Mouse (Mus musculus): ENCODE measurements around the gene Ppp1r27. TPM values are rescaled to one million over a fixed set of nuclear protein-coding genes. Genes with fewer than 3 reads are reported as not detected.
A peak's percentile ranks its signal among the peaks of the same experiment; 100 is the strongest.

The Ppp1r27 gene
- total and polyA plus RNA-seq, 2 experiments, result 0.28 TPM; not detected in 1

DNA sequence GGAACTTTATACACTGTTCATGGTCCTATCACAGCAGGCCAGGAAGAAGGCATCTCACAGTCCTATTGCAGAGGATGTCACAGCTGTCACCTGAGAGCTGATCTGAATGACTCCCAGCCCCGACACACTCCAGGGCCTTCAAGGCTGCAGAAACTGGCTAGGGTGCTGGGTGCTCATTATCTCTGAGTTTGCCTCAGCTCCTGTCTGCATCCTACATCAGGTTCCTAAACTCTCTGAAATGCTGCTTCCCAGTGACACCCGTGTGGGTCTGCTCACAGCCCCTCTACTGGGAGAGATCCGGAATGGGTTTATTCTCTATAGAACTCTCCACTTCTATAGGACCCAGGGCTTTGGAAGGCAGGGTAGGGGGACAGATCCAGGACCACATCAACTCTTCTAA, 2.7 kb downstream of the Ppp1r27 start:
- Histone ChIP-seq H3K4me3 (ENCODE audit: insufficient read depth, low read depth, low read length) (no peak overlapping the region), H3K27ac (replicated peaks; ENCODE audit: insufficient read depth, low read depth, low read length) (no peak overlapping the region; the same call in 1 of the 2 replicates), H3K79me2 (ENCODE audit: control insufficient read depth, insufficient read depth, low read length) (no peaks in the 10 kb centered on the region; the same call in 1 of the 2 replicates), H3K27me3 (ENCODE audit: control insufficient read depth, insufficient read depth, low read length) (no peaks in the 10 kb centered on the region), H3K9ac (ENCODE audit: low read depth, low read length) (no peak overlapping the region; the same call in 1 of the 2 replicates), H3K4me1 (ENCODE audit: control insufficient read depth, insufficient read depth, low read length) (peaks cover 14% of the 10 kb centered on the region), H3K36me3 (ENCODE audit: control insufficient read depth, insufficient read depth, low read length) (no peaks in the 10 kb centered on the region)
- TF ChIP-seq CTCF (IDR thresholded peaks at IDR 0.05; ENCODE audit: low read depth, low read length) (no peak), POLR2A (IDR thresholded peaks at IDR 0.05; ENCODE audit: extremely low read depth, insufficient read depth, low read length) (no peak)
- no peak for DNase-seq (ENCODE audit: extremely low read depth, low read depth, low spot score)
- WGBS, result 66% methylated on average over 3 of the region's 3 CpGs

GRCm38 (mm10) chr11:120547469-120547868, 3.5 kb downstream of the Ppp1r27 start:
- Histone ChIP-seq H3K36me3 (ENCODE audit: control insufficient read depth, insufficient read depth, low read length) (no peaks in the 10 kb centered on the region), H3K27ac (replicated peaks; ENCODE audit: insufficient read depth, low read depth, low read length) (no peak overlapping the region), H3K27me3 (ENCODE audit: control insufficient read depth, insufficient read depth, low read length) (no peaks in the 10 kb centered on the region), H3K9ac (ENCODE audit: low read depth, low read length) (no peak overlapping the region), H3K79me2 (ENCODE audit: control insufficient read depth, insufficient read depth, low read length) (no peaks in the 10 kb centered on the region; the same call in 1 of the 2 replicates), H3K4me3 (ENCODE audit: insufficient read depth, low read depth, low read length) (no peak overlapping the region), H3K4me1 (ENCODE audit: control insufficient read depth, insufficient read depth, low read length) (peaks cover 14% of the 10 kb centered on the region)
- no peak for DNase-seq (ENCODE audit: extremely low read depth, low read depth, low spot score)
- WGBS, result 38% methylated on average over 2 of the region's 2 CpGs
- TF ChIP-seq POLR2A (IDR thresholded peaks at IDR 0.05; ENCODE audit: extremely low read depth, insufficient read depth, low read length) (no peak), CTCF (IDR thresholded peaks at IDR 0.05; ENCODE audit: low read depth, low read length) (no peak; the same call in 1 of the 2 replicates)

- Histone ChIP-seq H3K4me3 (ENCODE audit: insufficient read depth, low read depth, low read length) (no peak overlapping the region), H3K36me3 (ENCODE audit: control insufficient read depth, insufficient read depth, low read length) (no peaks in the 10 kb centered on the region), H3K4me1 (ENCODE audit: control insufficient read depth, insufficient read depth, low read length) (peaks cover 19% of the 10 kb centered on the region), H3K9ac (ENCODE audit: low read depth, low read length) (no peak overlapping the region), H3K27me3 (ENCODE audit: control insufficient read depth, insufficient read depth, low read length) (no peaks in the 10 kb centered on the region), H3K27ac (replicated peaks; ENCODE audit: insufficient read depth, low read depth, low read length) (no peak overlapping the region), H3K79me2 (ENCODE audit: control insufficient read depth, insufficient read depth, low read length) (no peaks in the 10 kb centered on the region; the same call in 1 of the 2 replicates)
- 91% methylated on average over 3 of the region's 3 CpGs for WGBS
- TF ChIP-seq CTCF (IDR thresholded peaks at IDR 0.05; ENCODE audit: low read depth, low read length), result no peak
- no peak for TF ChIP-seq POLR2A (IDR thresholded peaks at IDR 0.05; ENCODE audit: extremely low read depth, insufficient read depth, low read length)
- no peak for DNase-seq (ENCODE audit: extremely low read depth, low read depth, low spot score)
These were observed 5.0 kb downstream of the Ppp1r27 start for GRCm38 (mm10) chr11:120545964-120546363.

- no peak overlapping the region for H3K4me3 ChIP-seq (ENCODE audit: insufficient read depth, low read depth, low read length)
- no peaks in the 10 kb centered on the region; the same call in 1 of the 2 replicates for H3K79me2 ChIP-seq (ENCODE audit: control insufficient read depth, insufficient read depth, low read length)
- H3K36me3 ChIP-seq (ENCODE audit: control insufficient read depth, insufficient read depth, low read length), result no peaks in the 10 kb centered on the region
- no peak overlapping the region; the same call in 1 of the 2 replicates for H3K27ac ChIP-seq (replicated peaks; ENCODE audit: insufficient read depth, low read depth, low read length)
- DNase-seq (ENCODE audit: extremely low read depth, low read depth, low spot score), result no peak
- H3K9ac ChIP-seq (ENCODE audit: low read depth, low read length), result no peak overlapping the region; the same call in 1 of the 2 replicates
- TF ChIP-seq POLR2A (IDR thresholded peaks at IDR 0.05; ENCODE audit: extremely low read depth, insufficient read depth, low read length) (no peak), CTCF (IDR thresholded peaks at IDR 0.05; ENCODE audit: low read depth, low read length) (no peak)
- peaks cover 34% of the 10 kb centered on the region for H3K4me1 ChIP-seq (ENCODE audit: control insufficient read depth, insufficient read depth, low read length)
- WGBS, result 61% methylated on average over 6 of the region's 6 CpGs
- no peaks in the 10 kb centered on the region for H3K27me3 ChIP-seq (ENCODE audit: control insufficient read depth, insufficient read depth, low read length)
These were observed 8.6 kb downstream of the Ppp1r27 start for GRCm38 (mm10) chr11:120542376-120542775.

GRCm38 (mm10) chr11:120541907-120542306, 9.0 kb downstream of the Ppp1r27 start:
- Histone ChIP-seq H3K79me2 (ENCODE audit: control insufficient read depth, insufficient read depth, low read length) (no peaks in the 10 kb centered on the region; the same call in 1 of the 2 replicates), H3K9ac (ENCODE audit: low read depth, low read length) (no peak overlapping the region), H3K27ac (replicated peaks; ENCODE audit: insufficient read depth, low read depth, low read length) (peak overlapping the region; percentile 9; the same call in 1 of the 2 replicates), H3K27me3 (ENCODE audit: control insufficient read depth, insufficient read depth, low read length) (no peaks in the 10 kb centered on the region), H3K36me3 (ENCODE audit: control insufficient read depth, insufficient read depth, low read length) (no peaks in the 10 kb centered on the region), H3K4me1 (ENCODE audit: control insufficient read depth, insufficient read depth, low read length) (peaks cover 32% of the 10 kb centered on the region), H3K4me3 (ENCODE audit: insufficient read depth, low read depth, low read length) (no peak overlapping the region)
- TF ChIP-seq CTCF (IDR thresholded peaks at IDR 0.05; ENCODE audit: low read depth, low read length) (peak; percentile 76), POLR2A (IDR thresholded peaks at IDR 0.05; ENCODE audit: extremely low read depth, insufficient read depth, low read length) (no peak)
- DNase-seq (ENCODE audit: extremely low read depth, low read depth, low spot score), result peak; percentile 68
- WGBS, result 43% methylated on average over 4 of the region's 4 CpGs

DNA sequence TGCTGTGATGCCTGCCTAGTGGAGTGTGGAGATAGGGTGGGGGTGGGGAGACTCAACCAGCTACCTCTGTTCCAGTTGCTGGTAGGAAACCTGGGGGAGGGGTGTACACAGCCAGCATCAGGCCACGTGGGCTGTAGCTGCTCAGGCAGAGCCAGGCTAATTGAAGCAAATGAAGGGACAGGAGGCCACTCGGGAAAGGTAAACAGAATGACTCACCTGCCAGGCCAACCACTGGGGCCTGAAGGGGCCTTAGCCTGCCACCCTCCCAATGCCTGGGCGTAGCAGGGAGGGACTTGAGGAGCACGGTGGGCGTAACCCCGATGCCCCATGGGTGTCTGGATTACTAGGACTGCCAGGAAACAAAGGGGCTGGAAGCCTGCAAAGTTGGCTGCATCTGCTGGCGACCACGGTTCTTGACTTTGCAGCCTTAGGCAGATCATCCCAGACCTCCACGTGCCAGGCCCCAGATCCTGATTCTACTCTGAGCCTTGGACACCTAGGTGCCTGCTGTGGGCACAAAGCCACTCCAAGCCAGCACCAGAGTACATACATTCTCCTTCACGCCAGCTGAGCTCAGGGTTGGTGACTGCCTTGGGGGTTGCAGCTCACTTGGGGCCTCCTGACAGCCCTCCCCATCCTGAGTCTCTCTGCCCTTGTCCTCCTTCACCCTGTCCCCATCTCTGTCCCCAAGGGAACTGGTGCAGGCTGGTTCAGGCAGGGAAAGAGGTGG, 11.5 kb downstream of the Ppp1r27 start:
- H3K36me3 ChIP-seq (ENCODE audit: control insufficient read depth, insufficient read depth, low read length), result peaks cover 2% of the 10 kb centered on the region; the same call in 1 of the 2 replicates
- no peak for TF ChIP-seq CTCF (IDR thresholded peaks at IDR 0.05; ENCODE audit: low read depth, low read length)
- peak overlapping the region; percentile 69 for H3K27ac ChIP-seq (replicated peaks; ENCODE audit: insufficient read depth, low read depth, low read length)
- peak; percentile 91 for DNase-seq (ENCODE audit: extremely low read depth, low read depth, low spot score)
- peaks cover 5% of the 10 kb centered on the region; the same call in 1 of the 2 replicates for H3K79me2 ChIP-seq (ENCODE audit: control insufficient read depth, insufficient read depth, low read length)
- WGBS, result 20% methylated on average over 10 of the region's 10 CpGs
- peak overlapping the region; percentile 26 for H3K9ac ChIP-seq (ENCODE audit: low read depth, low read length)
- no peak overlapping the region for H3K4me3 ChIP-seq (ENCODE audit: insufficient read depth, low read depth, low read length)
- no peaks in the 10 kb centered on the region for H3K27me3 ChIP-seq (ENCODE audit: control insufficient read depth, insufficient read depth, low read length)
- peaks cover 36% of the 10 kb centered on the region for H3K4me1 ChIP-seq (ENCODE audit: control insufficient read depth, insufficient read depth, low read length)
